Mouse (Mus musculus) urinary bladder, postnatal 0 days (tissue): Measurements from ENCODE around the gene Mup7. TPM values are rescaled to one million over a fixed set of nuclear protein-coding genes. Genes with fewer than 3 reads are reported as not detected.

Experiments used
- polyA plus RNA-seq: library from polyadenylated mRNA; unstranded; fragments of >200 nt; fragmentation: Nextera tagmentation; extraction: Ambion mirVana; gene quantifications from 2 replicates; pipeline ENCODE4 v1.2.1, GENCODE M21; 2015

Gene Mup7
- not detected in 2 replicates for polyA plus RNA-seq

GRCm38 (mm10) chr4:60070375-60070774, at the start of gene Mup7:
Gene Mup7 (minus strand): TSS chr4:60070475.

Other genes with a start within 250 kb of the Mup7 start
- 0.89 and 0.96 TPM in 2 replicates for gene Slc46a2, start 155.4 kb downstream of the Mup7 start, polyA plus RNA-seq
- gene Mup4, start 109.8 kb downstream of the Mup7 start, polyA plus RNA-seq, result not detected in 2 replicates
- not detected in 2 replicates for gene Mup6, start 106.2 kb downstream of the Mup7 start, polyA plus RNA-seq
- not detected in 2 replicates for gene Mup2, start 83.8 kb upstream of the Mup7 start, polyA plus RNA-seq
- gene Mup8, start 152.1 kb upstream of the Mup7 start, polyA plus RNA-seq, result not detected in 2 replicates